Mouse (Mus musculus): Measurements from ENCODE around the gene Slc16a7.

Slc16a7 gene

DNA sequence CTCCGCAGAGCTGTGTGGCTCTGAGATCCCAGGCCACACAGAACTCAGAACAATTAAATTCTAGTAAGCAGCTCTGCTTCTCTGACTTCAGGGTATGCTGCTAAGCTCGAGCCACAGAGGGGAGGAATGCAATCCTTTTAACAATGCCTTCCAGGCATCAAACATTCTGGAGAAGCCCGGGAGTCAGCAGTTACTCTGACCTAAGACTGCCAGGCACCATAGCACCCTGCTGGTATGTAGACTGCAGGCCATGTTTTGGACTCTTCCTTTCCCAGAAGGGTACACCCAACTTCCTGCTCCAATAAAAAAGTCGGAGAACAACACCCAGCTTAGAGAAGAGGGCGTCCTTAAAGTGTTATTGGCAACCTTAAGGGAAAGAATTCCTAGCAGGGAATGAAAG, 205.1 kb downstream of the Slc16a7 start:
- no peak for DNase-seq (ENCODE audit: low spot score)

DNA sequence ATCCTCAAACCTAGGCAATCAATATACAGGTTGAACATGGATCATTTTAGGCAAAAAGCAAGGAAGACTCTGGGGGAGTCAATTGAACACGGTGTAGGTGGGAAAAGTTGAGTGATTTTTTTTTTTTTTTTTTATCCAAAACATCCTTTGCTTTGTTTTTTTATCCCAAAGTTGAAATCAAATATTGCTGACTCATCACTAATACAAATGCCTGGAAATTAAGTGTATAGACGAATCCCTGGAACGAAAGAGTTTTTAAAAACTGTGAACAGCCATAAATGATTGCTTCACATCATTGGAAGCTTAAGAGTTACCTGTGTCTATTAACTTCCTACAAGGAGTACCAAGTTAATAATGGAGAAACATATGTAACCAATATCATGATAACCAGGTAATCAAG, 206.7 kb downstream of the Slc16a7 start:
- no peak for DNase-seq (ENCODE audit: low spot score)

DNA sequence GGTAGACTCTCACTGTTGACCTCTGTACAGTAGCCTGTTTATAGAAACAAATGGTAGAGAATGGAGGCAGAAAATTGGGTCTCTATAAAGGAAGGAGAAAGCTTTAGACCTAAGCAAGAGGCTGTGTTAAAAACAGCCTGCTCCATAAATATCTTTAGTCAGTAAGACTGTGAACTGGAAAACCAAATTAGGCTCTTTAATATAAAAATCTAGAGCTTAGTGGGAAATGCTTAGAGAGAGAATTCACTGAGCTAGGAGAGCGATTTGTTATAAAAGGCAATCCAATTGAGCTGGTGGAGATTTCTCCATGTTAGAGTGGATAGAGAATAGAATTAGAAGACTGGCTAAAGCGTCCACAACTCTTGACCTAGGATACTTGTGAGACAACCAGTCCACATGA, 211.5 kb downstream of the Slc16a7 start:
- DNase-seq (ENCODE audit: low spot score), result no peak

DNA sequence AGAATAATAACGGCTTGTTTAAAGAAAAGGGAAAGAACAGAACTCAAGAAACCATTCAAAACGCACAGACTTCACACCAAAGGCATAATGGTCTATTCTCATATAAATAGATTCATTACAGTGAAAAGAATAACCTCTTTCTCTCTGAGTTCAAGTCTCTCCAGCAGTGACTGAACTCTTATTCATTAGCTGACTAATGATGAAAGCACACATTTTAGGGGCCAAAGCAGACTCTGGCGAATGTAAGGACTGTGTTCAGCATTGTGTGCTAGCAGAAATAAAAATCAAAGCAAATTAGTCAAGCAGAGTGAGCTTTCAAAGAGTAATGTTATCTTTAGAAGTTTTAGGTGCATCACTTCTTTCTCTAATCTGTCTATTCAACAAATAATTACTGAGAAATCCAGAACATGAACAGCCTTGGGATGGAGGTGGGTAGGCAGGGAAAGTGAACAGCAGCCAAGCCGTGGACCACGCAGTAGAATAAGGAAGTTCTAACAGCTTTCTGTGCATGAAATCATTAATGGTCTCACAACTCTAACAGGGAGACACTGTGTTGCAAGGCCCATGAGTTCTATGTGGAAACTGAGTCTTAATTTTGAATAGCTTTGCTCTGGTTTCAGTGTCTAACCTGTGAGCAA, 214.1 kb downstream of the Slc16a7 start:
- DNase-seq (ENCODE audit: low spot score), result no peak

DNA sequence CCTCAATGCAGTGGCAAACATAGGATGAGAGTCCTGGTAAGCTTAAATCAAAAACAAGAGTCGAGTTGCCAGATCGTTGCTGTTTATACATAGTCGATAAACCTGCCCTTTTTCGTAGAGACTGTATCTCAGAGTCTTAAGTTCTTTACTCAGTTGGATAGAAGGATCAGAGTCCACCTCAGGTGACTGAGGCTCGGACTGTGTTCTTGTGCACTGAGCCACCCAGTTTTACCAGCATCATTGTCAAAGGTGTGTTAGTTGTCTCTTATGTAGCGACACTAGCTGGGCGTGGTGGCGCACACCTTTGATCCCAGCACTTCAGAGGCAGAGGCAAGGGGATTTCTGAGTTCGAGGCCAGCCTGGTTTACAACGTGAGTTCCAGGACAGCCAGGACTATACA, 217.6 kb downstream of the Slc16a7 start:
- DNase-seq (ENCODE audit: low spot score), result no peak

DNA sequence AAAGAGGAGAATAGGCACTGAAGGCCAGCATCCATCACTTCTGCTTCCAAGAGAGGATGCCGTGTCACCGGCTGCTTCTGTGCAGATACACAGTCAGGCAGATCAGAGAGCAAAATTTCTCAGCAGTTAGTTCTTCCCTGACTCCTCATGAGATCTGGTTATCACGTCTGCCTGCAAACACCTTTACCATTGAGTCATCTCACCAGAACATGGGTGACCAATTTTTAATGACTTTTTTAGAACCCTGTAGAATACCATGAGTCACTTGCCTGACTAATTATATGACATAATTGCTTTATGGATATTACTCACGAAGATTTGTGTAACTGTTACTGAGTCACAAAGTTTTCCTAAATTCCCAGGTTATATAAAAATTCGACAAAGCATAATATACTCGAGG, 218.1 kb downstream of the Slc16a7 start:
- no peak for DNase-seq (ENCODE audit: low spot score)

All from T-cell, adult 2 months (primary cell).